Mouse (Mus musculus): ENCODE measurements around the gene Glb1.

DNA sequence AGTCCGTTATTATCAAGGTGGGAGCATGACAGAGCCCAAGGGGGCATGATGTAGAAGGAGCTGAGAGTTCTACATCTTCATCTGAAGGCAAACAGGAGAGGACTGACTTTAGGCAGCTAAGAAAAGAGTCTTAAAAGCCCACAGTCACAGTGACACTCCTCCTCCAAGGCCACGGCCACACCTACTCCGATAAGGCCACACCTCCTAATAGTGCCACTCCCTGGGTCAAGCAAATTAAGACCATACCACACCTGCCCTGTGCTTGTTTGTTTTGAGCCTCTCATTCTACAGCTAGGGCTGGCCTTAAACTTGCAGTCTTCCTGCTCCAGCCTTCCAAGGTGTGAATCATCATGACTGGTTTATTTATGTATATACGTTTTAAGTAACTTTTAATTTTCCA lies 5.6 kb upstream of the Glb1 start:
- TF ChIP-seq CTCF (IDR thresholded peaks at IDR 0.05; ENCODE audit: low read depth) (no peak), EP300 (IDR thresholded peaks at IDR 0.05; ENCODE audit: low read depth) (no peak)
